22 mouse cellular contexts compared by ENCODE assay signal in the genomic region with DNA sequence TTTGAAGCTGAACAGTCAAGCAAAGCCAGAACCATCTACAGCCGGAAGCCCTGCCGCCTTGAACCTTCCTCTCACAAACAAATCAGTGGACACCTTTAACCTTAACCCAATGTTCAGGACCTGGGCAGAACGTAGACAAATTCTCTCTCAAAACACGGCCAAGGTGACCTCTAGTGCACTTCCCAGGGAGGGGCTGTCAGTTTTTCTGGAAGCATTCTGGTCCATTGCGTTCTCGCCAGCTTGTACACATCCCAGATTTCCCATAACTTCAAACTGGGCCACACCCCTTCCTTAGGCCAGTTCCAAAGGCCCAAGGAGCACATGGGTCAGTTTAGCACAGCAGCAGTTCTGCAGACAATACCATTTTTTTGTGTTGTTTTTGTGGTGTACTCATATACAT. TPM values are rescaled to one million over a fixed set of nuclear protein-coding genes. Genes with fewer than 3 reads are reported as not detected.
DNase-seq lines count a peak whose midpoint lies in the region; ATAC-seq and TF ChIP-seq lines count a peak whose summit lies in the region.
"Had no signal": no experiment of that assay in that cellular context is flagged by ENCODE, and none has a peak within 500 bp of the region (broad histone marks: within the 10 kb centered on the region; RNA-seq: fewer than 3 reads in every experiment).

No protein-coding gene starts in this region.

- TF ChIP-seq CTCF in liver, adult 2 months (IDR thresholded peaks at IDR 0.05; ENCODE audit: low read depth, low read length): no peak

- no peak overlapping the region for H3K4me2 ChIP-seq in heart, embryonic 12.5 days
- H3K4me2 ChIP-seq in liver, embryonic 12.5 days: no peak overlapping the region
- H3K4me2 ChIP-seq: heart, embryonic 15.5 days; liver, embryonic 11.5 days; stomach, embryonic 15.5 days had no signal

- H3K4me1 ChIP-seq in heart, embryonic 12.5 days (replicated peaks): no peaks in the 10 kb centered on the region
- H3K4me1 ChIP-seq in liver, adult 2 months (ENCODE audit: control insufficient read depth, insufficient read depth, low read length): peaks cover 26% of the 10 kb centered on the region
- peaks cover 5% of the 10 kb centered on the region; the same call in 1 of the 2 replicates for H3K4me1 ChIP-seq in liver, embryonic 12.5 days
- H3K4me1 ChIP-seq: heart, embryonic 15.5 days; midbrain, embryonic 10.5 days; stomach, embryonic 15.5 days had no signal

- TF ChIP-seq POLR2A in liver, adult 2 months (IDR thresholded peaks at IDR 0.05; ENCODE audit: extremely low read depth, insufficient read depth, low read length): no peak

- 73% methylated on average over 6 of the region's 6 CpGs for WGBS in heart, embryonic 12.5 days
- 10% methylated on average over 6 of the region's 6 CpGs for WGBS in liver, adult 2 months
- 68% methylated on average over 6 of the region's 6 CpGs for WGBS in liver, embryonic 12.5 days (ENCODE audit: insufficient replicate concordance)

- no peaks in the 10 kb centered on the region for H3K79me2 ChIP-seq in liver, adult 2 months (ENCODE audit: control insufficient read depth, insufficient read depth, low read length)

- DNase-seq in heart, adult 11 months: peak; percentile 97
- DNase-seq in liver, adult 2 months (ENCODE audit: extremely low read depth, low read depth, low spot score): peak; percentile 84
- DNase-seq in heart, adult 8-10 months (ENCODE audit: low spot score): peak; percentile 55
- DNase-seq in lung, postnatal 14 days: peak; percentile 47
- no peak for DNase-seq in thymus, postnatal 14 days
- no peak for DNase-seq in urinary bladder, postnatal 14 days (ENCODE audit: low spot score)
- DNase-seq: cerebellum, adult 2 months; cerebellum, postnatal 36 days; gastrocnemius, postnatal 10 days; left cerebral cortex, postnatal 4 days; right cerebral cortex, postnatal 25 days; thymus, adult 2 months had no signal

- H3K9me3 ChIP-seq in heart, embryonic 12.5 days (replicated peaks): peaks cover 6% of the 10 kb centered on the region; the same call in 1 of the 2 replicates
- no peaks in the 10 kb centered on the region for H3K9me3 ChIP-seq in liver, embryonic 12.5 days (replicated peaks)
- H3K9me3 ChIP-seq: embryonic facial prominence, embryonic 10.5 days; heart, embryonic 15.5 days; midbrain, embryonic 10.5 days; stomach, embryonic 15.5 days had no signal

- no peaks in the 10 kb centered on the region for H3K36me3 ChIP-seq in heart, embryonic 12.5 days
- no peaks in the 10 kb centered on the region for H3K36me3 ChIP-seq in liver, adult 2 months (ENCODE audit: control insufficient read depth, insufficient read depth, low read length)
- H3K36me3 ChIP-seq in liver, embryonic 12.5 days: no peaks in the 10 kb centered on the region
- H3K36me3 ChIP-seq: embryonic facial prominence, embryonic 10.5 days; heart, embryonic 15.5 days; midbrain, embryonic 10.5 days; stomach, embryonic 15.5 days had no signal

- no peak overlapping the region for H3K9ac ChIP-seq in heart, embryonic 12.5 days
- no peak overlapping the region for H3K9ac ChIP-seq in liver, adult 2 months (ENCODE audit: low read depth, low read length)
- no peak overlapping the region; the same call in 1 of the 2 replicates for H3K9ac ChIP-seq in liver, embryonic 12.5 days
- H3K9ac ChIP-seq: heart, embryonic 15.5 days; stomach, embryonic 15.5 days had no signal

- ATAC-seq in heart, embryonic 12.5 days (ENCODE audit: insufficient number of reproducible peaks, low FRiP score): no peak
- no peak for ATAC-seq in liver, embryonic 12.5 days

- no peak overlapping the region for H3K27ac ChIP-seq in heart, embryonic 12.5 days (ENCODE audit: poor library complexity, severe bottlenecking)
- peak overlapping the region; percentile 58 for H3K27ac ChIP-seq in liver, adult 2 months (replicated peaks; ENCODE audit: insufficient read depth, low read depth, low read length)
- H3K27ac ChIP-seq in liver, embryonic 12.5 days: no peak overlapping the region
- H3K27ac ChIP-seq: embryonic facial prominence, embryonic 10.5 days; heart, embryonic 15.5 days; macrophage; midbrain, embryonic 10.5 days; stomach, embryonic 15.5 days had no signal

- H3K27me3 ChIP-seq in heart, embryonic 12.5 days (replicated peaks): no peaks in the 10 kb centered on the region
- H3K27me3 ChIP-seq in liver, adult 2 months (ENCODE audit: control insufficient read depth, insufficient read depth, low read length): no peaks in the 10 kb centered on the region
- H3K27me3 ChIP-seq in liver, embryonic 12.5 days (replicated peaks): no peaks in the 10 kb centered on the region; the same call in 1 of the 2 replicates
- H3K27me3 ChIP-seq: CH12.LX; heart, embryonic 15.5 days; stomach, embryonic 15.5 days had no signal

- no peak overlapping the region for H3K4me3 ChIP-seq in heart, embryonic 12.5 days
- H3K4me3 ChIP-seq in liver, adult 2 months (ENCODE audit: insufficient read depth, low read depth, low read length): no peak overlapping the region
- no peak overlapping the region for H3K4me3 ChIP-seq in liver, embryonic 12.5 days
- H3K4me3 ChIP-seq: embryonic facial prominence, embryonic 10.5 days; heart, embryonic 15.5 days; midbrain, embryonic 10.5 days; stomach, embryonic 15.5 days had no signal

RNA-seq across cellular contexts. Expression of a gene that starts 9.8 kb away (rescaled TPM):
- 14.0 and 14.9 TPM in 2 replicates for polyA plus RNA-seq in heart, embryonic 12.5 days (2016; fragmentation: Nextera tagmentation; extraction: Ambion mirVana)
- 169 and 184 TPM in 2 replicates for total RNA-seq in liver, adult 2 months (2014; rRNA removed)
- polyA plus RNA-seq in liver, adult 2 months (2012; rRNA removed): 267 and 378 TPM in 2 replicates
- polyA plus RNA-seq in liver, embryonic 12.5 days (2016; fragmentation: Nextera tagmentation; extraction: Ambion mirVana): 11.3 and 11.4 TPM in 2 replicates
- 10 to 100 TPM; 32.6 to 36.9 (median 34.7) TPM for total RNA-seq in heart, adult 8-10 months (2022)

RNA-seq across cellular contexts. Expression of a gene that starts 22.0 kb away (rescaled TPM):
- polyA plus RNA-seq in heart, embryonic 12.5 days (2016; fragmentation: Nextera tagmentation; extraction: Ambion mirVana): 35.4 and 37.7 TPM in 2 replicates
- total RNA-seq in liver, adult 2 months (2014; rRNA removed): 8.5 and 14.0 TPM in 2 replicates
- 22.6 and 24.1 TPM in 2 replicates for polyA plus RNA-seq in liver, adult 2 months (2012; rRNA removed)
- 12.8 and 13.9 TPM in 2 replicates for polyA plus RNA-seq in liver, embryonic 12.5 days (2016; fragmentation: Nextera tagmentation; extraction: Ambion mirVana)
- total RNA-seq in heart, adult 8-10 months (2022): 10 to 100 TPM; 50.2 to 66.4 (median 61.0) TPM

RNA-seq across cellular contexts. Expression of a gene that starts 24.9 kb away (rescaled TPM):
- polyA plus RNA-seq in heart, embryonic 12.5 days (2016; fragmentation: Nextera tagmentation; extraction: Ambion mirVana): 0.33 and 0.40 TPM in 2 replicates
- total RNA-seq in liver, adult 2 months (2014; rRNA removed): 4.2 and 5.1 TPM in 2 replicates
- 5.9 and 8.6 TPM in 2 replicates for polyA plus RNA-seq in liver, adult 2 months (2012; rRNA removed)
- 0.11 and 0.12 TPM in 2 replicates for polyA plus RNA-seq in liver, embryonic 12.5 days (2016; fragmentation: Nextera tagmentation; extraction: Ambion mirVana)
- 1 to 10 TPM; 1.8 to 6.1 (median 3.6) TPM for total RNA-seq in heart, adult 8-10 months (2022)
- total RNA-seq: MEL had no signal

RNA-seq across cellular contexts. Expression of a gene that starts 37.2 kb away (rescaled TPM):
- 34.8 and 35.5 TPM in 2 replicates for polyA plus RNA-seq in heart, embryonic 12.5 days (2016; fragmentation: Nextera tagmentation; extraction: Ambion mirVana)
- total RNA-seq in liver, adult 2 months (2014; rRNA removed): 12.9 and 13.1 TPM in 2 replicates
- 14.0 and 14.9 TPM in 2 replicates for polyA plus RNA-seq in liver, adult 2 months (2012; rRNA removed)
- 54.4 and 55.1 TPM in 2 replicates for polyA plus RNA-seq in liver, embryonic 12.5 days (2016; fragmentation: Nextera tagmentation; extraction: Ambion mirVana)
- 1 to 10 TPM; 5.3 to 6.3 (median 6.0) TPM for total RNA-seq in heart, adult 8-10 months (2022)

RNA-seq across cellular contexts. Expression of a gene that starts 44.2 kb away (rescaled TPM):
- 37.0 and 39.7 TPM in 2 replicates for polyA plus RNA-seq in heart, embryonic 12.5 days (2016; fragmentation: Nextera tagmentation; extraction: Ambion mirVana)
- total RNA-seq in liver, adult 2 months (2014; rRNA removed): 78.7 and 101 TPM in 2 replicates
- polyA plus RNA-seq in liver, adult 2 months (2012; rRNA removed): 122 and 132 TPM in 2 replicates
- polyA plus RNA-seq in liver, embryonic 12.5 days (2016; fragmentation: Nextera tagmentation; extraction: Ambion mirVana): 23.0 and 23.3 TPM in 2 replicates
- 100 to 1,000 TPM in 1 of 4 experiments, 10 to 100 TPM in 3; 93.9 to 101 (median 96.8) TPM for total RNA-seq in heart, adult 8-10 months (2022)

Comparison
In these comparisons a context has a peak if more than half of its experiments do, and no peak if none do; other contexts are left out.
1. RNA of a gene that starts 9.8 kb away (polyA plus RNA-seq): 267 to 378 TPM in liver, adult 2 months; 14.0 to 14.9 TPM in heart, embryonic 12.5 days and 11.3 to 11.4 TPM in liver, embryonic 12.5 days; every median in the first group is over 10 times any median in the second.
2. DNase-seq: peak in heart, adult 11 months (single experiment), liver, adult 2 months (single experiment), heart, adult 8-10 months (single experiment) and lung, postnatal 14 days (single experiment); none in thymus, postnatal 14 days (single experiment) and urinary bladder, postnatal 14 days (single experiment).